In the genomic region with DNA sequence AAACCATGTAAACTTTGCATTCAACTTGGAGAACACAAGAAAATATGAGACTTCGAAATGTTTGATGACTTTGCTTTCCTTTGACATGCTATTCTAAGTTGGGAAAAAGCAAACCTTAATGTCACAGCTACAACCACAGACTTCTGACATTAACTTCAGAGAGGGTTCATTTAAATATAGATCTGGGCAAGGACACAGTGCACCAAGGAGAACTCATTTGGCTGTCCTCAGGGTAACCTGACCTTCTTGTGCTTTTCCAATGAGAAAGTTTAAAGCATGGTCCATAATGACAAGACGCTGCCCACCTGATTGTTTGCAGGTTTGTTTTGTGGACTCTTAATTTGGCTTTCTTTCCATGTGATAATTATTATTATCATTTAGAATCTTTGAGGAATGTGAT, we compare ENCODE assay signal across 34 mouse cellular contexts.
"Had no signal": no experiment of that assay in that cellular context is flagged by ENCODE, and none has a peak within 500 bp of the region (broad histone marks: within the 10 kb centered on the region; RNA-seq: fewer than 3 reads in every experiment).

No protein-coding gene starts in this region.

- H3K27me3 ChIP-seq: heart, embryonic 12.5 days; heart, embryonic 13.5 days; heart, embryonic 15.5 days; hindbrain, embryonic 12.5 days; hindbrain, embryonic 13.5 days; hindbrain, embryonic 15.5 days; intestine, embryonic 15.5 days; kidney, embryonic 15.5 days had no signal

- DNase-seq: heart, postnatal 10 days; heart, postnatal 14 days; heart, postnatal 36 days; heart, postnatal 4 days; kidney, adult 11 months; kidney, adult 18-20 months; kidney, adult 2 months; kidney, adult 8-10 months; kidney, adult 9 months; kidney, postnatal 10 days; kidney, postnatal 14 days; kidney, postnatal 25 days; kidney, postnatal 36 days; kidney, postnatal 4 days; layer of hippocampus, adult 9-11 months; layer of hippocampus, postnatal 36 days had no signal

- H3K4me2 ChIP-seq: heart, embryonic 11.5 days; heart, embryonic 12.5 days; heart, embryonic 13.5 days; heart, embryonic 15.5 days; hindbrain, embryonic 12.5 days; hindbrain, embryonic 13.5 days; hindbrain, embryonic 14.5 days; hindbrain, embryonic 15.5 days; intestine, embryonic 15.5 days; kidney, embryonic 15.5 days had no signal

- H3K9me3 ChIP-seq: heart, embryonic 12.5 days; heart, embryonic 13.5 days; heart, embryonic 15.5 days; hindbrain, embryonic 10.5 days; hindbrain, embryonic 12.5 days; hindbrain, embryonic 13.5 days; hindbrain, embryonic 15.5 days; intestine, embryonic 15.5 days; kidney, embryonic 15.5 days had no signal

- ATAC-seq: hindbrain, embryonic 16.5 days; inflammation-experienced regulatory T-cells, adult 6 months; intestine, embryonic 15.5 days; intestine, embryonic 16.5 days; intestine, postnatal 0 days had no signal

- H3K27ac ChIP-seq: heart, embryonic 13.5 days; heart, embryonic 15.5 days; hindbrain, embryonic 10.5 days; hindbrain, embryonic 12.5 days; hindbrain, embryonic 13.5 days; hindbrain, embryonic 14.5 days; hindbrain, embryonic 15.5 days; intestine, embryonic 15.5 days; kidney, embryonic 15.5 days; kidney, postnatal 0 days; layer of hippocampus, adult 2 months; left cerebral cortex, adult 2 months had no signal

- H3K36me3 ChIP-seq: heart, embryonic 12.5 days; heart, embryonic 13.5 days; heart, embryonic 15.5 days; hindbrain, embryonic 10.5 days; hindbrain, embryonic 12.5 days; hindbrain, embryonic 13.5 days; hindbrain, embryonic 15.5 days; intestine, embryonic 15.5 days; kidney, embryonic 15.5 days had no signal

- H3K9ac ChIP-seq: heart, embryonic 12.5 days; heart, embryonic 13.5 days; heart, embryonic 15.5 days; hindbrain, embryonic 12.5 days; hindbrain, embryonic 13.5 days; hindbrain, embryonic 14.5 days; hindbrain, embryonic 15.5 days; intestine, embryonic 15.5 days; kidney, embryonic 15.5 days had no signal

- H3K4me1 ChIP-seq: heart, embryonic 12.5 days; heart, embryonic 13.5 days; heart, embryonic 15.5 days; hindbrain, embryonic 10.5 days; hindbrain, embryonic 12.5 days; hindbrain, embryonic 13.5 days; hindbrain, embryonic 15.5 days; intestine, embryonic 15.5 days; kidney, embryonic 15.5 days had no signal

- H3K4me3 ChIP-seq: heart, embryonic 12.5 days; heart, embryonic 13.5 days; heart, embryonic 15.5 days; hindbrain, embryonic 10.5 days; hindbrain, embryonic 12.5 days; hindbrain, embryonic 13.5 days; hindbrain, embryonic 15.5 days; intestine, embryonic 15.5 days; kidney, embryonic 15.5 days; layer of hippocampus, adult 2 months; left cerebral cortex, adult 2 months had no signal
